Comparison of ENCODE assay signal across 21 mouse cellular contexts in genomic region chr6:131338787-131339186, GRCm38 (mm10). TPM values are rescaled to one million over a fixed set of nuclear protein-coding genes. Genes with fewer than 3 reads are reported as not detected.
"Had no signal": no experiment of that assay in that cellular context is flagged by ENCODE, and none has a peak within 500 bp of the region (broad histone marks: within the 10 kb centered on the region; RNA-seq: fewer than 3 reads in every experiment).

No protein-coding gene starts in this region.

- H3K9me3 ChIP-seq: lung, embryonic 15.5 days; midbrain, embryonic 15.5 days; stomach, embryonic 15.5 days had no signal

- H3K4me3 ChIP-seq: lung, embryonic 15.5 days; megakaryocyte, embryonic 14.5 days; midbrain, embryonic 13.5 days; midbrain, embryonic 15.5 days; neural tube, embryonic 12.5 days; stomach, embryonic 15.5 days had no signal

- ATAC-seq: liver, postnatal 0 days; lung, postnatal 0 days; midbrain, embryonic 13.5 days; midbrain, embryonic 15.5 days had no signal

- H3K27me3 ChIP-seq: lung, embryonic 15.5 days; midbrain, embryonic 13.5 days; midbrain, embryonic 15.5 days; neural tube, embryonic 12.5 days; stomach, embryonic 15.5 days had no signal

- H3K27ac ChIP-seq: lung, embryonic 15.5 days; macrophage; midbrain, embryonic 13.5 days; midbrain, embryonic 15.5 days; neural tube, embryonic 12.5 days; stomach, embryonic 15.5 days; stomach, postnatal 0 days had no signal

- H3K9ac ChIP-seq: liver, postnatal 0 days; lung, embryonic 15.5 days; midbrain, embryonic 13.5 days; midbrain, embryonic 15.5 days; neural tube, embryonic 12.5 days; stomach, embryonic 15.5 days had no signal

- H3K4me2 ChIP-seq: lung, embryonic 15.5 days; midbrain, embryonic 11.5 days; midbrain, embryonic 13.5 days; midbrain, embryonic 15.5 days; neural tube, embryonic 12.5 days; stomach, embryonic 15.5 days had no signal

- H3K4me1 ChIP-seq: lung, embryonic 15.5 days; midbrain, embryonic 13.5 days; midbrain, embryonic 15.5 days; neural tube, embryonic 12.5 days; stomach, embryonic 15.5 days had no signal

- H3K36me3 ChIP-seq: lung, embryonic 15.5 days; midbrain, embryonic 13.5 days; midbrain, embryonic 15.5 days; neural tube, embryonic 12.5 days; stomach, embryonic 15.5 days had no signal

- DNase-seq: liver, postnatal 0 days; lung, adult 2 months; lung, postnatal 14 days; lung, postnatal 36 days; retina, postnatal 1 day; right cerebral cortex, adult 18-20 months; right cerebral cortex, postnatal 25 days; right cerebral cortex, postnatal 4 days; thymus, adult 2 months; thymus, postnatal 25 days; thymus, postnatal 4 days had no signal

RNA-seq across cellular contexts. Expression of gene Styk1, which starts 14.6 kb away (rescaled TPM):
- polyA plus RNA-seq: macrophage had no signal
